Mouse (Mus musculus): ENCODE measurements around the gene Ebi3. TPM values are rescaled to one million over a fixed set of nuclear protein-coding genes. Genes with fewer than 3 reads are reported as not detected.

Ebi3 gene
- polyA plus RNA-seq, 1 experiment from 2014 or later = 2.1 TPM

DNA sequence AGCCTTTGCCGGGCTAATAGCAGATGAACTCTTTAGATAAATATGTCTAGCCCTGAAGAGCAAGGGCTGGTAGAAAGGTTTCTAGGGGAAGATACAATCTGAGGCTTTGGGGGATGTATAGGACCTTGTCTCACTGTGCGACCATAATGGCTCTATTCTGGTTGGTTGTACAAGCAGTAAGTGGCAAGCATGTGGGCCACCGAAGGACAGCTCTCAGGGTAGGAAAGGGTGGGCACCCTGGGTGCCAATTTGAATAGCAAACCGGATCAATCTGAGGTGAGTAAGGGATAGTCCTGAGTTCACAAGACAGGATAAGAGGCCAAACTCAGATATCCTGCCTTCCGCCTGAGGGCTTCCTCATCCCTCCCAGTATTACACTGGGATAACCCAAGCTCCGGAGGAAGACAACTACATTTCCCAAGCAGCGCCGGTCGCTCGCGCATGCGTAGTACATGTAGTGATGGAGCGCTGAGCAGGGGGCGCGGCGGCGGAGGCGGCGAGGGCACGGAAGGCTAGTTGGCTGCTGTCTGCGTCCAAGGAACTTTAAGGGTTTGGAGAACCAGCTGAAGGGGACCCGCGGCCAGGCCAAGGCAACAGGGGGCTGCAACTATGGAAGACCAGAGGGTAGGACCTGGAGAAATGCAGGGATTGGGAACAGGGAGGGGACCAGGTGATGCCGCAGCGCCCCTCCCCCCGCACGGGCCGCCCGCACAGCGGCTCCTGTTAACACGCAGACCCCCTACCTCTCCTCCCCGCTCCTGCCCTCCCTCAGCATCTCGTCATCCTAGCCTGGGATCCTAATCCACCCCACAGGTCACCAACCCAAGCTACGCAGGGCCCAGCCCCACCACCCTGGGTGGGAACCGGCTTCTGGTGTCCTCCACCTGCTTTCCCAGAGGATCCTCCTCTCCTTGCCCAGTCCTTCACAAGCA lies 33.9 kb downstream of the Ebi3 start, which contains the start of gene Fsd1:
TSS of gene Fsd1 (plus strand) at position 480 of the 932 bp plus-strand sequence.
- 9% methylated on average over 35 of the region's 35 CpGs for WGBS
- peaks cover 18% of the 10 kb centered on the region for H3K4me1 ChIP-seq
- peak; percentile 86 for DNase-seq (ENCODE audit: low spot score)
- H3K36me3 ChIP-seq = peaks cover 23% of the 10 kb centered on the region
- H3K4me3 ChIP-seq = peak within 1 kb of the TSS; percentile 70
- no peaks in the 10 kb centered on the region for H3K9me3 ChIP-seq (replicated peaks)
- H3K27ac ChIP-seq (replicated peaks) = peak within 1 kb of the TSS; percentile 85
- H3K27me3 ChIP-seq (ENCODE audit: low read depth, poor library complexity, severe bottlenecking) = no peaks in the 10 kb centered on the region; the same call in 1 of the 2 replicates

DNA sequence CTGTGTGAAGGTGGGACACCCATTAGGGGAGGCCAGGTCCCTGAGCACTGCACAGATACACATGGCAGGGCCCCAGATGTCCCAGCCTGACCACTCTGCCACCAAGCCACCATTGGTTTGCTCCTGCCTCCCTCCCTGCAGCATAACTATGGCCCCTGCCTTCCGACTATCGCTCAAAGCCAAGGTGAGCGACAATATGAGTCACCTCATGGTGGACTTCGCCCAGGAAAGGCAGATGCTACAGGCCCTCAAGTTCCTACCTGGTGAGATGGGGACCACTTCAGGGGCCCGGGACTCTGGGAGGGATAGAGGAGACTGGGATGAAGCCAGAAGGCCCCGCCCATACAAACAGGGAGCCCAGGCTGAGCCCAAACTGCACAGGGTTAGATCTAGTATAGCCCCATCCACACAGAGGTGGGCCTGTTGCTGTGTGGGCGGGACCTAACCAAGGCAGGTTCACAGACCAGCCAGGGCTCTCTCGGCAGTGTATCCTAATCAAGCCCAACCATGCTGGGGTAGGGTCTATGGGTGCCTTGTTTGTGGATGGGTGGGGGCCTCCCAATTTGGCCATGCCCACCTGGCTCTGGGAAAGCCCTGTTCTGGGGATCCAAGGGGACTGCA lies 37.9 kb downstream of the Ebi3 start:
- peaks cover 62% of the 10 kb centered on the region for H3K36me3 ChIP-seq
- no peaks in the 10 kb centered on the region for H3K9me3 ChIP-seq (replicated peaks)
- peaks cover 18% of the 10 kb centered on the region for H3K4me1 ChIP-seq
- no peak for DNase-seq (ENCODE audit: low spot score)
- no peaks in the 10 kb centered on the region; the same call in 1 of the 2 replicates for H3K27me3 ChIP-seq (ENCODE audit: low read depth, poor library complexity, severe bottlenecking)
- 89% methylated on average over 8 of the region's 8 CpGs for WGBS
- H3K4me3 ChIP-seq = no peak overlapping the region
- no peak overlapping the region for H3K27ac ChIP-seq (replicated peaks)

DNA sequence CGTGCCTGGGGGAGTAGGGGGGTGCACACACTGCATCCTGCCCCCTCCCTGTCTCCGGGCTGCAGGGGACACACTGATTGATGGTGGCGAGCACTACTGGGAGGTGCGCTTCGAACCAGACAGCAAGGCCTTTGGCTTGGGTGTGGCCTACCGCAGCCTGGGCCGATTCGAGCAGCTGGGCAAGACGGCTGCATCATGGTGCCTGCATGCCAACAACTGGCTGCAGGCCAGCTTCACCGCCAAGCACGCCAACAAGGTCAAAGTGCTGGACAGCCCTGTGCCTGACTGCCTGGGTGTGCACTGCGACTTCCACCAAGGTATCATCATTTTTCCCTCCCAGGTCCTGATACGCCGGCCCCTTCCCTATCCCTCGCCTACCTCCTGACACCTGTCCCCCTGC lies 43.6 kb downstream of the Ebi3 start:
- no peak overlapping the region for H3K4me3 ChIP-seq
- peaks cover 64% of the 10 kb centered on the region for H3K36me3 ChIP-seq
- peaks cover 9% of the 10 kb centered on the region for H3K4me1 ChIP-seq
- no peak overlapping the region for H3K27ac ChIP-seq (replicated peaks)
- no peak for DNase-seq (ENCODE audit: low spot score)
- WGBS = 93% methylated on average over 15 of the region's 15 CpGs
- peaks cover 22% of the 10 kb centered on the region for H3K27me3 ChIP-seq (ENCODE audit: low read depth, poor library complexity, severe bottlenecking)
- H3K9me3 ChIP-seq (replicated peaks) = no peaks in the 10 kb centered on the region

DNA sequence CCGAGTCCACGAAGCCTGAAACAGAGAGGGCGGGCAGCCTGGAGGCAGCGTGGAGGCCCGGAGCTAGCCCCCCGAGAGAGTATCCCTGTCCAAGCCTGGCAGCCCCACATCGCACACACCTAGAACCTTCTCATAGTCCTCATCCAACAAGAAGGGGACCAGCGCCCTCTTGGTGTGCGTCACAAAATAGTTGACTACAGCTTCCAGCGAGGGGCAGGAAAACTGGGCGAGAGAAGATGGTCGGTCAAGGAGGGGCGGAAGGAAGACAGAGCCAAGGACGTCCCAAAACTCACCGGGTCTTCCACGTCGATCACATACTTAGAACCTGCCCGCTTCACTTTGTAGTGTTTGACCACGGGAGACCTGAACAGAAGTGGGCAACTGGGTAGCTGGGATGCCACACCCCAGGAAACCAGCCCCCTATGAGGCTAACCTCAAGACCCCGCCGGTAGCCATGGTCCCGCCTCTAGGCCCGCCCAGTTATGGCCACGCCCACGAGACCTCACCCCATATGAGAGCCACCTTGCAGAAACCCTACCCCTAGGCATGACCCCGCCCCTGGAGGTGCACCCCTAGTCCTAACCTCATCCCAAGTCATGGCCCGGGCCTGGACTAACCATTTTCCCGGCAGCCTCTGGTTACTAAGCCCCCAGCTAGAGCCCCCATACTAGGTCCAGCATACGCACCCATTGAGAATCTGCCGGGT lies 47.5 kb downstream of the Ebi3 start:
- H3K36me3 ChIP-seq = peaks cover 28% of the 10 kb centered on the region
- DNase-seq (ENCODE audit: low spot score) = no peak
- H3K27ac ChIP-seq (replicated peaks) = no peak overlapping the region; the same call in 1 of the 2 replicates
- peak overlapping the region; percentile 43 for H3K4me3 ChIP-seq
- peaks cover 9% of the 10 kb centered on the region for H3K4me1 ChIP-seq
- no peaks in the 10 kb centered on the region for H3K9me3 ChIP-seq (replicated peaks)
- H3K27me3 ChIP-seq (ENCODE audit: low read depth, poor library complexity, severe bottlenecking) = peaks cover 33% of the 10 kb centered on the region
- WGBS = 6% methylated on average over 30 of the region's 30 CpGs

DNA sequence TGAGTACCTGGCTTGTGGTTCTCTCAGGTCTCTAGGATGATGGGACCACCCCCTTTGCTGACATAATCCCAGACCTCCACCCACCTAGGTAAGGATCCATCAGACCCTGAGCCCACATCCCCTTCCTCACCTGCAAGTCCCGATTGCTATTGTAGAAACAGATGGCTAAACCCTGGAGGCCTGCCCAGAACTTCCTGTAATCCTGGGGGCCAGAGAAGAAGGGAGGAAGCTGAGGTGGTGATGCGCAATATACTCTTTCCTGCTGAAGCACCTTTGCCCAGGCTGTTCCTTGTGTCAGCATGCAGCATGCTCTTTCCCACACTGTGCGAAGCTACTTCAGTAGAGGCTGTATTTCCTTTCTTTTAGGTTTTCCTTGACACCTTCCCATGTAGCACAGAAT lies 50.6 kb downstream of the Ebi3 start:
- Histone ChIP-seq H3K36me3 (no peaks in the 10 kb centered on the region), H3K27me3 (ENCODE audit: low read depth, poor library complexity, severe bottlenecking) (peaks cover 39% of the 10 kb centered on the region), H3K4me1 (peaks cover 21% of the 10 kb centered on the region), H3K27ac (replicated peaks) (no peak overlapping the region), H3K4me3 (no peak overlapping the region), H3K9me3 (replicated peaks) (no peaks in the 10 kb centered on the region)
- no peak for DNase-seq (ENCODE audit: low spot score)
- 84% methylated on average over 3 of the region's 3 CpGs for WGBS

DNA sequence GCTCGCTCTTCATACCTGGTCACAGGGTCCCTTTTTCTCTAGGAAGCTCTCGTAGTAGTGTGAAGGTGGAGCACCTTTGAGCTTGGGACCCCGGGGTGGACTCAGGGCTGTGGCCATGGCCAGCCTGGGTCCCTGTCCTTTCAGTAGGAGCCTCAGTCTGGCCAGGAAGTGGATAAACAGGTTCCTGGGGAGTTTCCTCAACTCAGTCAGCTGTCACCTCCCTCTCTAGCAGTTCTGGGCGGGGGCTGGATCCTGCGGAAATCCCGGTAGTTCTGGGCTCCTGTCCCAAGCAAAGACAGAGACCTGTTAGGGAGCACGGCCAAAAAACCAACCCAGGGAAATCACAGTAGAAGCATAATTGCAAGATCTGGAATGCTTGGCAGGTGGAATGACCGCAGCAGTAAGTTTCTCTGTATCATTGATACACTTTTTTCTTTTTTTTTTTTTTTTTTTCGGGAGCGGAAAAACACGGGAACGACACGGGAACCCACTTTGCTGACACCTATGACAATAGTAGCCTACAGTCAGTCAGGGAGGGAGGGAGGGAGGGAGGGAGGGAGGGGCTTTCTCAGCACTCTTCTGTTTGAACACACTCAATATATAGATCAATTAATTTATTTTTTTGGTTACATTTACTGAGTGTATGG lies 53.1 kb downstream of the Ebi3 start, which contains the start of the genes Stap2 and Mpnd:
TSS of gene Stap2 (minus strand) at position 170 of the 647 bp plus-strand sequence.
TSS of gene Mpnd (plus strand) at position 297 of the 647 bp plus-strand sequence.
- DNase-seq (ENCODE audit: low spot score) = peak; percentile 49
- no peak within 1 kb of the TSS for H3K4me3 ChIP-seq
- peaks cover 22% of the 10 kb centered on the region for H3K27me3 ChIP-seq (ENCODE audit: low read depth, poor library complexity, severe bottlenecking)
- no peak within 1 kb of the TSS; the same call in 1 of the 2 replicates for H3K27ac ChIP-seq (replicated peaks)
- peaks cover 28% of the 10 kb centered on the region for H3K4me1 ChIP-seq
- no peaks in the 10 kb centered on the region for H3K9me3 ChIP-seq (replicated peaks)
- H3K36me3 ChIP-seq = peaks cover 2% of the 10 kb centered on the region; the same call in 1 of the 2 replicates
- WGBS = 50% methylated on average over 13 of the region's 13 CpGs

Other genes starting within 250 kb of the Ebi3 start
- 10.3 and 11.3 TPM in 2 replicates for gene Pot1b, start 240.0 kb upstream of the Ebi3 start, polyA plus RNA-seq (2016; fragmentation: Nextera tagmentation; extraction: Ambion mirVana)
- gene Adgre4, start 202.7 kb upstream of the Ebi3 start, polyA plus RNA-seq (2016; fragmentation: Nextera tagmentation; extraction: Ambion mirVana) = 0.10 and 0.14 TPM in 2 replicates
- gene Zfp119a, start 73.7 kb upstream of the Ebi3 start, polyA plus RNA-seq (2016; fragmentation: Nextera tagmentation; extraction: Ambion mirVana) = 8.5 and 10.3 TPM in 2 replicates
- gene Zfp959, start 60.5 kb upstream of the Ebi3 start, polyA plus RNA-seq (2016; fragmentation: Nextera tagmentation; extraction: Ambion mirVana) = 12.9 and 14.8 TPM in 2 replicates
- gene Zfp119b, start 3.1 kb upstream of the Ebi3 start, polyA plus RNA-seq (2016; fragmentation: Nextera tagmentation; extraction: Ambion mirVana) = 5.4 and 5.8 TPM in 2 replicates
- 31.0 and 34.0 TPM in 2 replicates for gene Yju2, start 6.5 kb downstream of the Ebi3 start, polyA plus RNA-seq (2016; fragmentation: Nextera tagmentation; extraction: Ambion mirVana)
- gene Shd, start 17.8 kb downstream of the Ebi3 start, polyA plus RNA-seq (2016; fragmentation: Nextera tagmentation; extraction: Ambion mirVana) = 68.4 and 103 TPM in 2 replicates
- gene Fsd1, start 33.9 kb downstream of the Ebi3 start, polyA plus RNA-seq (2016; fragmentation: Nextera tagmentation; extraction: Ambion mirVana) = 78.4 and 95.0 TPM in 2 replicates
- 5.2 and 5.5 TPM in 2 replicates for gene Stap2, start 52.9 kb downstream of the Ebi3 start, polyA plus RNA-seq (2016; fragmentation: Nextera tagmentation; extraction: Ambion mirVana)
- 131 and 160 TPM in 2 replicates for gene Mpnd, start 53.1 kb downstream of the Ebi3 start, polyA plus RNA-seq (2016; fragmentation: Nextera tagmentation; extraction: Ambion mirVana)
- gene Sh3gl1, start 84.0 kb downstream of the Ebi3 start, polyA plus RNA-seq (2016; fragmentation: Nextera tagmentation; extraction: Ambion mirVana) = 161 and 162 TPM in 2 replicates
- gene Chaf1a, start 87.8 kb downstream of the Ebi3 start, polyA plus RNA-seq (2016; fragmentation: Nextera tagmentation; extraction: Ambion mirVana) = 45.4 and 49.3 TPM in 2 replicates
- gene Ubxn6, start 122.4 kb downstream of the Ebi3 start, polyA plus RNA-seq (2016; fragmentation: Nextera tagmentation; extraction: Ambion mirVana) = 35.7 and 41.2 TPM in 2 replicates
- 188 and 191 TPM in 2 replicates for gene Hdgfl2, start 127.0 kb downstream of the Ebi3 start, polyA plus RNA-seq (2016; fragmentation: Nextera tagmentation; extraction: Ambion mirVana)
- gene Plin4, start 157.2 kb downstream of the Ebi3 start, polyA plus RNA-seq (2016; fragmentation: Nextera tagmentation; extraction: Ambion mirVana) = 0.04 and 0.11 TPM in 2 replicates
- 0.11 and 0.21 TPM in 2 replicates for gene Plin5, start 165.0 kb downstream of the Ebi3 start, polyA plus RNA-seq (2016; fragmentation: Nextera tagmentation; extraction: Ambion mirVana)
- gene Lrg1, start 169.4 kb downstream of the Ebi3 start, polyA plus RNA-seq (2016; fragmentation: Nextera tagmentation; extraction: Ambion mirVana) = not detected in 2 replicates
- 1.2 and 1.8 TPM in 2 replicates for gene Sema6b, start 187.7 kb downstream of the Ebi3 start, polyA plus RNA-seq (2016; fragmentation: Nextera tagmentation; extraction: Ambion mirVana)
- gene Tnfaip8l1, start 209.8 kb downstream of the Ebi3 start, polyA plus RNA-seq (2016; fragmentation: Nextera tagmentation; extraction: Ambion mirVana) = 7.2 and 8.4 TPM in 2 replicates
- gene Mydgf, start 231.3 kb downstream of the Ebi3 start, polyA plus RNA-seq (2016; fragmentation: Nextera tagmentation; extraction: Ambion mirVana) = 77.0 and 78.4 TPM in 2 replicates

Data from midbrain, embryonic 10.5 days (tissue).